Mouse (Mus musculus): Measurements from ENCODE around the gene Atp6v1g3. TPM values are rescaled to one million over a fixed set of nuclear protein-coding genes. Genes with fewer than 3 reads are reported as not detected.

Atp6v1g3 gene
- total and polyA plus RNA-seq, 3 experiments: not detected

GRCm38 (mm10) chr1:138261520-138261919, 12.0 kb upstream of the Atp6v1g3 start:
- Histone ChIP-seq H3K27me3 (ENCODE audit: insufficient read depth, low read length) (no peaks in the 10 kb centered on the region), H3K4me1 (ENCODE audit: insufficient read depth, low read depth, low read length) (no peaks in the 10 kb centered on the region), H3K9me3 (replicated peaks) (peaks cover 3% of the 10 kb centered on the region), H3K36me3 (replicated peaks) (no peaks in the 10 kb centered on the region), H3K4me3 (ENCODE audit: low read depth, low read length) (no peak overlapping the region)
- DNase-seq (ENCODE audit: low spot score) (no peak), ATAC-seq (ENCODE audit: extremely low read depth, insufficient number of reproducible peaks, low FRiP score, poor library complexity, severe bottlenecking) (no peak)
- TF ChIP-seq TAL1 (conservative IDR thresholded peaks at IDR 0.05; ENCODE audit: low read depth, low read length) (no peak), GATA2 (IDR thresholded peaks at IDR 0.05; ENCODE audit: borderline replicate concordance, low read depth, low read length) (no peak), CTCF (IDR thresholded peaks at IDR 0.05; ENCODE audit: low read depth, low read length) (no peak), GATA1 (IDR thresholded peaks at IDR 0.05; ENCODE audit: borderline replicate concordance, low read length) (no peak), POLR2AphosphoS5 (IDR thresholded peaks at IDR 0.05; ENCODE audit: insufficient replicate concordance, low read depth, low read length) (no peak)

- Histone ChIP-seq H3K36me3 (replicated peaks) (no peaks in the 10 kb centered on the region), H3K4me3 (ENCODE audit: low read depth, low read length) (no peak overlapping the region), H3K9me3 (replicated peaks) (peaks cover 3% of the 10 kb centered on the region), H3K27me3 (ENCODE audit: insufficient read depth, low read length) (no peaks in the 10 kb centered on the region), H3K4me1 (ENCODE audit: insufficient read depth, low read depth, low read length) (no peaks in the 10 kb centered on the region)
- DNase-seq (ENCODE audit: low spot score) (no peak), ATAC-seq (ENCODE audit: extremely low read depth, insufficient number of reproducible peaks, low FRiP score, poor library complexity, severe bottlenecking) (no peak)
- TF ChIP-seq POLR2AphosphoS5 (IDR thresholded peaks at IDR 0.05; ENCODE audit: insufficient replicate concordance, low read depth, low read length) (no peak), CTCF (IDR thresholded peaks at IDR 0.05; ENCODE audit: low read depth, low read length) (no peak), TAL1 (conservative IDR thresholded peaks at IDR 0.05; ENCODE audit: low read depth, low read length) (no peak), GATA2 (IDR thresholded peaks at IDR 0.05; ENCODE audit: borderline replicate concordance, low read depth, low read length) (no peak), GATA1 (IDR thresholded peaks at IDR 0.05; ENCODE audit: borderline replicate concordance, low read length) (no peak)
These were observed 11.1 kb upstream of the Atp6v1g3 start for GRCm38 (mm10) chr1:138262408-138262807.

GRCm38 (mm10) chr1:138267465-138268055, 6.0 kb upstream of the Atp6v1g3 start:
- Histone ChIP-seq H3K9me3 (replicated peaks) (peaks cover 3% of the 10 kb centered on the region), H3K27me3 (ENCODE audit: insufficient read depth, low read length) (no peaks in the 10 kb centered on the region), H3K4me1 (ENCODE audit: insufficient read depth, low read depth, low read length) (no peaks in the 10 kb centered on the region), H3K4me3 (ENCODE audit: low read depth, low read length) (no peak overlapping the region), H3K36me3 (replicated peaks) (no peaks in the 10 kb centered on the region)
- ATAC-seq (ENCODE audit: extremely low read depth, insufficient number of reproducible peaks, low FRiP score, poor library complexity, severe bottlenecking) (no peak), DNase-seq (ENCODE audit: low spot score) (no peak)
- no peak for TF ChIP-seq TAL1 (conservative IDR thresholded peaks at IDR 0.05; ENCODE audit: low read depth, low read length)
- TF ChIP-seq GATA1 (IDR thresholded peaks at IDR 0.05; ENCODE audit: borderline replicate concordance, low read length): no peak
- no peak for TF ChIP-seq CTCF (IDR thresholded peaks at IDR 0.05; ENCODE audit: low read depth, low read length)
- TF ChIP-seq POLR2AphosphoS5 (IDR thresholded peaks at IDR 0.05; ENCODE audit: insufficient replicate concordance, low read depth, low read length): no peak
- TF ChIP-seq GATA2 (IDR thresholded peaks at IDR 0.05; ENCODE audit: borderline replicate concordance, low read depth, low read length): no peak

- no peaks in the 10 kb centered on the region for H3K36me3 ChIP-seq (replicated peaks)
- peaks cover 10% of the 10 kb centered on the region; the same call in 1 of the 2 replicates for H3K9me3 ChIP-seq (replicated peaks)
- ATAC-seq (ENCODE audit: extremely low read depth, insufficient number of reproducible peaks, low FRiP score, poor library complexity, severe bottlenecking) (no peak), DNase-seq (ENCODE audit: low spot score) (no peak)
- H3K27me3 ChIP-seq (ENCODE audit: insufficient read depth, low read length): no peaks in the 10 kb centered on the region
- no peak for TF ChIP-seq GATA2 (IDR thresholded peaks at IDR 0.05; ENCODE audit: borderline replicate concordance, low read depth, low read length)
- TF ChIP-seq GATA1 (IDR thresholded peaks at IDR 0.05; ENCODE audit: borderline replicate concordance, low read length): no peak
- TF ChIP-seq CTCF (IDR thresholded peaks at IDR 0.05; ENCODE audit: low read depth, low read length): no peak
- TF ChIP-seq TAL1 (conservative IDR thresholded peaks at IDR 0.05; ENCODE audit: low read depth, low read length): no peak
- no peak for TF ChIP-seq POLR2AphosphoS5 (IDR thresholded peaks at IDR 0.05; ENCODE audit: insufficient replicate concordance, low read depth, low read length)
- no peak overlapping the region for H3K4me3 ChIP-seq (ENCODE audit: low read depth, low read length)
- no peaks in the 10 kb centered on the region for H3K4me1 ChIP-seq (ENCODE audit: insufficient read depth, low read depth, low read length)
These were observed 1.4 kb downstream of the Atp6v1g3 start for GRCm38 (mm10) chr1:138274930-138275329.

GRCm38 (mm10) chr1:138275859-138276258, 2.3 kb downstream of the Atp6v1g3 start:
- Histone ChIP-seq H3K4me3 (ENCODE audit: low read depth, low read length) (no peak overlapping the region), H3K27me3 (ENCODE audit: insufficient read depth, low read length) (no peaks in the 10 kb centered on the region), H3K36me3 (replicated peaks) (no peaks in the 10 kb centered on the region), H3K4me1 (ENCODE audit: insufficient read depth, low read depth, low read length) (no peaks in the 10 kb centered on the region), H3K9me3 (replicated peaks) (peaks cover 10% of the 10 kb centered on the region; the same call in 1 of the 2 replicates)
- TF ChIP-seq GATA2 (IDR thresholded peaks at IDR 0.05; ENCODE audit: borderline replicate concordance, low read depth, low read length) (no peak), POLR2AphosphoS5 (IDR thresholded peaks at IDR 0.05; ENCODE audit: insufficient replicate concordance, low read depth, low read length) (no peak), GATA1 (IDR thresholded peaks at IDR 0.05; ENCODE audit: borderline replicate concordance, low read length) (no peak), CTCF (IDR thresholded peaks at IDR 0.05; ENCODE audit: low read depth, low read length) (no peak), TAL1 (conservative IDR thresholded peaks at IDR 0.05; ENCODE audit: low read depth, low read length) (no peak)
- ATAC-seq (ENCODE audit: extremely low read depth, insufficient number of reproducible peaks, low FRiP score, poor library complexity, severe bottlenecking) (no peak), DNase-seq (ENCODE audit: low spot score) (no peak)

- DNase-seq (ENCODE audit: low spot score) (no peak), ATAC-seq (ENCODE audit: extremely low read depth, insufficient number of reproducible peaks, low FRiP score, poor library complexity, severe bottlenecking) (no peak)
- Histone ChIP-seq H3K9me3 (replicated peaks) (peaks cover 12% of the 10 kb centered on the region; the same call in 1 of the 2 replicates), H3K4me1 (ENCODE audit: insufficient read depth, low read depth, low read length) (no peaks in the 10 kb centered on the region), H3K27me3 (ENCODE audit: insufficient read depth, low read length) (no peaks in the 10 kb centered on the region), H3K4me3 (ENCODE audit: low read depth, low read length) (no peak overlapping the region), H3K36me3 (replicated peaks) (no peaks in the 10 kb centered on the region)
- TF ChIP-seq GATA1 (IDR thresholded peaks at IDR 0.05; ENCODE audit: borderline replicate concordance, low read length) (no peak), CTCF (IDR thresholded peaks at IDR 0.05; ENCODE audit: low read depth, low read length) (no peak), GATA2 (IDR thresholded peaks at IDR 0.05; ENCODE audit: borderline replicate concordance, low read depth, low read length) (no peak), POLR2AphosphoS5 (IDR thresholded peaks at IDR 0.05; ENCODE audit: insufficient replicate concordance, low read depth, low read length) (no peak), TAL1 (conservative IDR thresholded peaks at IDR 0.05; ENCODE audit: low read depth, low read length) (no peak)
These were observed 7.6 kb downstream of the Atp6v1g3 start for GRCm38 (mm10) chr1:138281139-138281538.
